Mouse (Mus musculus): ENCODE data around the gene 4930467E23Rik. TPM values are rescaled to one million over a fixed set of nuclear protein-coding genes. Genes with fewer than 3 reads are reported as not detected.
"Not testable (repeated sequence)": the region's sequence is repeated elsewhere in the genome, so short reads cannot be mapped to it uniquely, and the experiment has no call there.

Gene 4930467E23Rik
- total and polyA plus RNA-seq, 2 experiments from 2014 or later, result not detected

- H3K4me1 ChIP-seq (ENCODE audit: insufficient read depth, low read length); H3K9me3 ChIP-seq (ENCODE audit: low read length); H3K9ac ChIP-seq (replicated peaks; ENCODE audit: low read length, poor library complexity, severe bottlenecking); H3K4me2 ChIP-seq (ENCODE audit: low read depth, low read length, poor library complexity, severe bottlenecking); H3K27ac ChIP-seq (ENCODE audit: low read depth, low read length); H3K4me3 ChIP-seq (ENCODE audit: low read depth, low read length); H3K27me3 ChIP-seq (ENCODE audit: insufficient read depth, low read length); H3K36me3 ChIP-seq (ENCODE audit: insufficient read depth, low read length): not testable (repeated sequence)
- peak; percentile 56 for TF ChIP-seq CTCF (IDR thresholded peaks at IDR 0.05)
- ATAC-seq (ENCODE audit: low FRiP score) (peak; percentile 57; the same call in 1 of the 2 replicates), DNase-seq (ENCODE audit: low spot score) (peak; percentile 70)
- WGBS, result 71% methylated on average over 7 of the region's 7 CpGs
Measured at GRCm38 (mm10) chr8:19706918-19707760, 22.2 kb upstream of the 4930467E23Rik start.

- H3K9me3 ChIP-seq (ENCODE audit: low read length); H3K4me2 ChIP-seq (ENCODE audit: low read depth, low read length, poor library complexity, severe bottlenecking); H3K4me3 ChIP-seq (ENCODE audit: low read depth, low read length); H3K4me1 ChIP-seq (ENCODE audit: insufficient read depth, low read length); H3K27ac ChIP-seq (ENCODE audit: low read depth, low read length); H3K9ac ChIP-seq (replicated peaks; ENCODE audit: low read length, poor library complexity, severe bottlenecking); H3K36me3 ChIP-seq (ENCODE audit: insufficient read depth, low read length); H3K27me3 ChIP-seq (ENCODE audit: insufficient read depth, low read length); DNase-seq (ENCODE audit: low spot score): not testable (repeated sequence)
- WGBS, result 79% methylated on average over 13 of the region's 15 CpGs
- ATAC-seq (ENCODE audit: low FRiP score), result peak; percentile 73
Measured at GRCm38 (mm10) chr8:19707761-19708443, 21.5 kb upstream of the 4930467E23Rik start.

- ATAC-seq (ENCODE audit: low FRiP score); H3K4me1 ChIP-seq (ENCODE audit: insufficient read depth, low read length); H3K9ac ChIP-seq (replicated peaks; ENCODE audit: low read length, poor library complexity, severe bottlenecking); H3K36me3 ChIP-seq (ENCODE audit: insufficient read depth, low read length); H3K27ac ChIP-seq (ENCODE audit: low read depth, low read length); DNase-seq (ENCODE audit: low spot score); H3K4me2 ChIP-seq (ENCODE audit: low read depth, low read length, poor library complexity, severe bottlenecking); H3K4me3 ChIP-seq (ENCODE audit: low read depth, low read length); H3K27me3 ChIP-seq (ENCODE audit: insufficient read depth, low read length); H3K9me3 ChIP-seq (ENCODE audit: low read length): not testable (repeated sequence)
Measured at GRCm38 (mm10) chr8:19708976-19709375, 20.4 kb upstream of the 4930467E23Rik start.

GRCm38 (mm10) chr8:19709488-19709887 is 19.9 kb upstream of the 4930467E23Rik start:
- not testable (repeated sequence) for H3K27ac ChIP-seq (ENCODE audit: low read depth, low read length); H3K4me1 ChIP-seq (ENCODE audit: insufficient read depth, low read length); ATAC-seq (ENCODE audit: low FRiP score); H3K9me3 ChIP-seq (ENCODE audit: low read length); H3K4me3 ChIP-seq (ENCODE audit: low read depth, low read length); H3K9ac ChIP-seq (replicated peaks; ENCODE audit: low read length, poor library complexity, severe bottlenecking); H3K4me2 ChIP-seq (ENCODE audit: low read depth, low read length, poor library complexity, severe bottlenecking); DNase-seq (ENCODE audit: low spot score); H3K36me3 ChIP-seq (ENCODE audit: insufficient read depth, low read length); H3K27me3 ChIP-seq (ENCODE audit: insufficient read depth, low read length)
- 91% methylated on average over 4 of the region's 4 CpGs for WGBS

GRCm38 (mm10) chr8:19711171-19711860 is 18.1 kb upstream of the 4930467E23Rik start:
- H3K4me3 ChIP-seq (ENCODE audit: low read depth, low read length); H3K9ac ChIP-seq (replicated peaks; ENCODE audit: low read length, poor library complexity, severe bottlenecking); H3K4me1 ChIP-seq (ENCODE audit: insufficient read depth, low read length); H3K27ac ChIP-seq (ENCODE audit: low read depth, low read length); H3K27me3 ChIP-seq (ENCODE audit: insufficient read depth, low read length); ATAC-seq (ENCODE audit: low FRiP score); DNase-seq (ENCODE audit: low spot score); H3K4me2 ChIP-seq (ENCODE audit: low read depth, low read length, poor library complexity, severe bottlenecking); H3K36me3 ChIP-seq (ENCODE audit: insufficient read depth, low read length); H3K9me3 ChIP-seq (ENCODE audit: low read length): not testable (repeated sequence)
- WGBS, result 86% methylated on average over 4 of the region's 9 CpGs

GRCm38 (mm10) chr8:19712227-19712750 is 17.1 kb upstream of the 4930467E23Rik start:
- not testable (repeated sequence) for H3K27ac ChIP-seq (ENCODE audit: low read depth, low read length); DNase-seq (ENCODE audit: low spot score); H3K27me3 ChIP-seq (ENCODE audit: insufficient read depth, low read length); ATAC-seq (ENCODE audit: low FRiP score); H3K9me3 ChIP-seq (ENCODE audit: low read length); H3K4me2 ChIP-seq (ENCODE audit: low read depth, low read length, poor library complexity, severe bottlenecking); H3K36me3 ChIP-seq (ENCODE audit: insufficient read depth, low read length); H3K4me3 ChIP-seq (ENCODE audit: low read depth, low read length); H3K9ac ChIP-seq (replicated peaks; ENCODE audit: low read length, poor library complexity, severe bottlenecking); H3K4me1 ChIP-seq (ENCODE audit: insufficient read depth, low read length)
- 84% methylated on average over 2 of the region's 2 CpGs for WGBS

- not testable (repeated sequence) for H3K4me1 ChIP-seq (ENCODE audit: insufficient read depth, low read length); H3K9ac ChIP-seq (replicated peaks; ENCODE audit: low read length, poor library complexity, severe bottlenecking); H3K4me2 ChIP-seq (ENCODE audit: low read depth, low read length, poor library complexity, severe bottlenecking); H3K4me3 ChIP-seq (ENCODE audit: low read depth, low read length); H3K9me3 ChIP-seq (ENCODE audit: low read length); H3K27ac ChIP-seq (ENCODE audit: low read depth, low read length); H3K27me3 ChIP-seq (ENCODE audit: insufficient read depth, low read length); ATAC-seq (ENCODE audit: low FRiP score); H3K36me3 ChIP-seq (ENCODE audit: insufficient read depth, low read length); DNase-seq (ENCODE audit: low spot score)
- 75% methylated on average over 4 of the region's 4 CpGs for WGBS
Measured at GRCm38 (mm10) chr8:19712816-19713215, 16.6 kb upstream of the 4930467E23Rik start.

- H3K27me3 ChIP-seq (ENCODE audit: insufficient read depth, low read length); H3K27ac ChIP-seq (ENCODE audit: low read depth, low read length); H3K4me2 ChIP-seq (ENCODE audit: low read depth, low read length, poor library complexity, severe bottlenecking); H3K4me3 ChIP-seq (ENCODE audit: low read depth, low read length); H3K9ac ChIP-seq (replicated peaks; ENCODE audit: low read length, poor library complexity, severe bottlenecking); H3K4me1 ChIP-seq (ENCODE audit: insufficient read depth, low read length); H3K36me3 ChIP-seq (ENCODE audit: insufficient read depth, low read length); DNase-seq (ENCODE audit: low spot score); H3K9me3 ChIP-seq (ENCODE audit: low read length): not testable (repeated sequence)
- 82% methylated on average over 6 of the region's 7 CpGs for WGBS
- peak; percentile 58; the same call in 1 of the 2 replicates for ATAC-seq (ENCODE audit: low FRiP score)
Measured at GRCm38 (mm10) chr8:19713232-19713834, 16.0 kb upstream of the 4930467E23Rik start.
